Mouse (Mus musculus): ENCODE data around the gene Dop1b. TPM values are rescaled to one million over a fixed set of nuclear protein-coding genes. Genes with fewer than 3 reads are reported as not detected.

Dop1b gene
- polyA plus RNA-seq, 1 experiment from 2014 or later, result 15.5 TPM

DNA sequence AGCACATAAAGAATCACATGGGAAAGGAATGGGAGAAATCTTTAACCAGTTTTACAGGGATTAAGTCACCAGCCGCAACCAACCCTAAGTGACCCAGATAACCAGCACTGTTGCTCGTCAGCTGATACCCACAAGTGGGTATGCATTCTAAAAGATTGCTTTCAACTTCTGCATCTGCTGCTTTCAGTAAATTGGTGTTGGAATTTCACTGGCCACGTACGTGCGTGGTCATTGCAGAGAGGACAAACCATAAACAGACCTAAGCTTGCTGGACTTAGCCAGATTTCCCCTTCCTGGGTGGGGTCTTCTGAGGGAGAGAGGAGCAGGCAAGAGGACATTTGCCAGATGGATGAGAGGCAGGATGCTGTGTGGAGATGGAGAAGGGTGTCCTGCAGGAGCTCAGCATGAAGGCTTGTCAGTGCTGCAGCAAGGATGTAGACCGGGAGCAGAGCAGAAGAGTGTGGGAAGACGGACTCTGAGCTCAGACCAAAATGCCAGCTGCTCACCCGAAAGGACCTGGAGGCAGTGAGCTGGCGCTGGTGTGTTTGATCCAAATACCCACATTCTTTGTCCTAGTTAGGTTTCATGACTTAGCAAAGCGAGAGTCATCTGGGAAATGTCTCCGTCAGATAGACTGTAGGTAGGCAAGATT, 86.3 kb downstream of the Dop1b start:
- no peaks in the 10 kb centered on the region for H3K27me3 ChIP-seq (ENCODE audit: control insufficient read depth, insufficient read depth, low read length)
- H3K9me3 ChIP-seq (ENCODE audit: control insufficient read depth, low read length), result no peaks in the 10 kb centered on the region
- H3K4me3 ChIP-seq (ENCODE audit: low read depth, low read length), result no peak overlapping the region
- 87% methylated on average over 11 of the region's 11 CpGs for WGBS
- no peaks in the 10 kb centered on the region for H3K36me3 ChIP-seq (ENCODE audit: control insufficient read depth, insufficient read depth, low read length)
- no peak overlapping the region for H3K27ac ChIP-seq (ENCODE audit: low read depth, low read length)
- no peak overlapping the region for H3K4me2 ChIP-seq (ENCODE audit: low read depth, low read length, severe bottlenecking)
- no peak for ATAC-seq (replicated peaks; ENCODE audit: low FRiP score)
- DNase-seq (ENCODE audit: low spot score), result no peak
- no peaks in the 10 kb centered on the region for H3K4me1 ChIP-seq (replicated peaks; ENCODE audit: control insufficient read depth, insufficient read depth, low read length)
- H3K9ac ChIP-seq (ENCODE audit: low read length), result no peak overlapping the region

DNA sequence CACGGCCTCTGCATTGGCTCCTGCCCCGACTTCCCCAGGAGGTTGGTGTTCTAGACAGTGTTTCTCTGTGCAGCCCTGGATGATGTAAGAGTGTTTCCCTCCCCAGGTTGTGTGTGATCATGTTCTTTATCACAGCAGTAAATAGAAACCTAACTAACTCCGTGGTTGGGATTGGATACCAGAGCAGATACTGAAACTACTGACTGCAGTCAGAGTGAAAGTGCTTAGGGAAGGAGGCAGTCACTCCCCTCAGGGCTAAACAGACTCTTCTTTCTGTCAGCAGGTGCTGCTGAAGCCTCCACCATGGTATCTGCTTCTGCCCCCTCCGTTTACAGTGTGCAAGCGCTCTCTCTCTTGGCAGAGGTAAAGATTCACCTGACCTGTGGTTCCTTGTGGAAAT, 86.9 kb downstream of the Dop1b start:
- no peak overlapping the region for H3K9ac ChIP-seq (ENCODE audit: low read length)
- H3K9me3 ChIP-seq (ENCODE audit: control insufficient read depth, low read length), result no peaks in the 10 kb centered on the region
- H3K4me3 ChIP-seq (ENCODE audit: low read depth, low read length), result no peak overlapping the region
- 67% methylated on average over 5 of the region's 5 CpGs for WGBS
- H3K27ac ChIP-seq (ENCODE audit: low read depth, low read length), result no peak overlapping the region
- no peak for DNase-seq (ENCODE audit: low spot score)
- H3K27me3 ChIP-seq (ENCODE audit: control insufficient read depth, insufficient read depth, low read length), result no peaks in the 10 kb centered on the region
- ATAC-seq (replicated peaks; ENCODE audit: low FRiP score), result no peak
- no peaks in the 10 kb centered on the region for H3K4me1 ChIP-seq (replicated peaks; ENCODE audit: control insufficient read depth, insufficient read depth, low read length)
- H3K4me2 ChIP-seq (ENCODE audit: low read depth, low read length, severe bottlenecking), result no peak overlapping the region
- no peaks in the 10 kb centered on the region for H3K36me3 ChIP-seq (ENCODE audit: control insufficient read depth, insufficient read depth, low read length)

DNA sequence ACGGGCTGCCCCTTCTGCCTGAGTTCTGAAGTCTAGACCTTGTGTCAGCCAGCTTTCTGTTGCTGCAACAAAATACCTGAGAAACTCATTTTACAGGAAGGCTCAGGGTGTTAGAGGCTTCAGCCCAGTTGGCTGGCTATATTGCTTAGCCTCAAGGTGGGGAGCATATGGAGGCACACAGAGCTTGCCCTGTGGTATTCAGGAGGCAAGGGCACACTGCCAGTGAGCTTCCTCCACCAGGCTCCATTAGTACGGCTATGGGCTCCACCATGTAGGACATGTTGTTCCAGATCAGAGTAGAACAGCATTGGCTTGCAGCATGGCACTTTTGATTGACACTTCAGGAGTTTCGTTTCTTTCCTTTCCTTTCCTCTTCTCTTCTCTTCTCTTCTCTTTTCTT, 87.4 kb downstream of the Dop1b start:
- Histone ChIP-seq H3K4me1 (replicated peaks; ENCODE audit: control insufficient read depth, insufficient read depth, low read length) (no peaks in the 10 kb centered on the region), H3K27me3 (ENCODE audit: control insufficient read depth, insufficient read depth, low read length) (no peaks in the 10 kb centered on the region), H3K4me2 (ENCODE audit: low read depth, low read length, severe bottlenecking) (no peak overlapping the region), H3K9me3 (ENCODE audit: control insufficient read depth, low read length) (no peaks in the 10 kb centered on the region), H3K36me3 (ENCODE audit: control insufficient read depth, insufficient read depth, low read length) (no peaks in the 10 kb centered on the region), H3K4me3 (ENCODE audit: low read depth, low read length) (no peak overlapping the region), H3K27ac (ENCODE audit: low read depth, low read length) (no peak overlapping the region), H3K9ac (ENCODE audit: low read length) (no peak overlapping the region)
- DNase-seq (ENCODE audit: low spot score) (no peak), ATAC-seq (replicated peaks; ENCODE audit: low FRiP score) (no peak)
- 79% methylated on average over 3 of the region's 3 CpGs for WGBS

DNA sequence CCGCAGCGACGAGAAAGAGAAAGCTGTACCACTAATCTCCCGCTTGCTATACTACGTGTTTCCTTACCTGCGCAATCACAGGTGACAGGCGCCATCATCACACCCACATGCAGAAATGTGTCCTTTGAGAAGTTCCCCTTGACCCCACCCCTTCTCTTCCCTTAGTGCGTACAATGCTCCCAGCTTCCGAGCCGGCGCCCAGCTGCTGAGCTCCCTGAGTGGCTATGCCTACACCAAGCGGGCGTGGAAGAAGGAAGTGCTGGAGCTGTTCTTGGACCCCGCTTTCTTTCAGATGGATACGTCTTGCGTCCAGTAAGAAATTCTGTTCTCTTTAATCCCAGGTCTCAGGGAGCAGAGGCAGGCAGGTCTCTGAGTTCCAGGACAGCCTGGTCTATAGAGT, 88.2 kb downstream of the Dop1b start:
- Histone ChIP-seq H3K9me3 (ENCODE audit: control insufficient read depth, low read length) (no peaks in the 10 kb centered on the region), H3K9ac (ENCODE audit: low read length) (no peak overlapping the region), H3K4me2 (ENCODE audit: low read depth, low read length, severe bottlenecking) (no peak overlapping the region), H3K27me3 (ENCODE audit: control insufficient read depth, insufficient read depth, low read length) (no peaks in the 10 kb centered on the region), H3K27ac (ENCODE audit: low read depth, low read length) (no peak overlapping the region), H3K4me3 (ENCODE audit: low read depth, low read length) (no peak overlapping the region), H3K36me3 (ENCODE audit: control insufficient read depth, insufficient read depth, low read length) (no peaks in the 10 kb centered on the region), H3K4me1 (replicated peaks; ENCODE audit: control insufficient read depth, insufficient read depth, low read length) (no peaks in the 10 kb centered on the region)
- ATAC-seq (replicated peaks; ENCODE audit: low FRiP score) (no peak), DNase-seq (ENCODE audit: low spot score) (no peak)
- WGBS, result 94% methylated on average over 16 of the region's 16 CpGs

DNA sequence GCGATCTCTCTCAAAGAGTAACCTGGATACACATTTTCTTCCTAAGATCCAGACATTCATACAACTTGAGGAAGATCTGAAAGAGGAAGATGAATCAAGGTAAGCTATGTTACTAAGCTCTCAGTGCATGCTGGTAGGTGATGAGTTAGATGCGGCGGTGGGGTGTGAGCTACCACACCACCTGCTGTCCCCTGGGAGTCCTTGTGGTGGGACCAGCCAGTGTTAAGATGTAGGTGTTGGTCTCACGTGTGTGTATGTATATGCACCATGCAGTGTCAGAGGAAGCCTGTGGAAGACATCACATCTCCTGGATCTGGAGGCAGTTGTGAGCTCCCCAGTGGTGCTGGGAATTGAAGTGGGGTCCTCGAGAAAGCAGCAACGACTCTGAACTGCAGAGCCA, 95.5 kb downstream of the Dop1b start:
- 92% methylated on average over 6 of the region's 6 CpGs for WGBS
- H3K4me2 ChIP-seq (ENCODE audit: low read depth, low read length, severe bottlenecking), result no peak overlapping the region
- no peak for ATAC-seq (replicated peaks; ENCODE audit: low FRiP score)
- H3K4me3 ChIP-seq (ENCODE audit: low read depth, low read length), result no peak overlapping the region
- no peaks in the 10 kb centered on the region for H3K27me3 ChIP-seq (ENCODE audit: control insufficient read depth, insufficient read depth, low read length)
- H3K4me1 ChIP-seq (replicated peaks; ENCODE audit: control insufficient read depth, insufficient read depth, low read length), result no peaks in the 10 kb centered on the region
- H3K27ac ChIP-seq (ENCODE audit: low read depth, low read length), result no peak overlapping the region
- H3K9ac ChIP-seq (ENCODE audit: low read length), result no peak overlapping the region
- peaks cover 3% of the 10 kb centered on the region; the same call in 1 of the 2 replicates for H3K9me3 ChIP-seq (ENCODE audit: control insufficient read depth, low read length)
- DNase-seq (ENCODE audit: low spot score), result no peak
- H3K36me3 ChIP-seq (ENCODE audit: control insufficient read depth, insufficient read depth, low read length), result no peaks in the 10 kb centered on the region

DNA sequence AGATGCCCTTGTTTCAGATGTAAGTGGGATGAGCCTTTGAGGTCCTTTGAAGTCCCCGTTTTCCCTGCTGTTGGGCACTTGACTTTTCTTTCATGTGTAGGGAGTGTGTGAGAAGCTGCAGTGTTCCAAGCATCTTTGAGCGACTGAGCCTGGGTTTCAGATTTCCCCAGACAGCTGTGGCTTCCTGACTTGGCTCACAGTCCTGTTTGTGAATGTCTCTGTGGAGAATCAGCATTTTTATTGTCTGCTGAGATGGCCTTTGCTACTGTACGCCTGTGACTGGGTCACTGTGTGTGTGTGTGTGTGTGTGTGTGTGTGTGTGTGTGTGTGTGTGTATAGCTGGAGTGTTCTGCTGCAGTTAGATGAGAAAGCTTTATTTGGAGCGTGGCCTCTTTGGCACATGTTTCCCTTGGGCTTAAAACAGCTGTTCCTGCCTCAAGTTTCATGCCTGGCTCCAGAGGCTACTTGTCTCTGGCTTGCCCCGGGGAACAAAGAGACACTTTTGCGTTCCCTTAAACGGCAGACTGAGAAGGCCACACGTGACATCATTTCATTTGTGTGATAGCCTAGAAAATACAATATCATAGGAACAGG, 96.4 kb downstream of the Dop1b start:
- DNase-seq (ENCODE audit: low spot score) (no peak), ATAC-seq (replicated peaks; ENCODE audit: low FRiP score) (no peak)
- Histone ChIP-seq H3K9me3 (ENCODE audit: control insufficient read depth, low read length) (peaks cover 3% of the 10 kb centered on the region; the same call in 1 of the 2 replicates), H3K27me3 (ENCODE audit: control insufficient read depth, insufficient read depth, low read length) (no peaks in the 10 kb centered on the region), H3K36me3 (ENCODE audit: control insufficient read depth, insufficient read depth, low read length) (no peaks in the 10 kb centered on the region), H3K9ac (ENCODE audit: low read length) (no peak overlapping the region), H3K4me1 (replicated peaks; ENCODE audit: control insufficient read depth, insufficient read depth, low read length) (no peaks in the 10 kb centered on the region), H3K27ac (ENCODE audit: low read depth, low read length) (no peak overlapping the region), H3K4me3 (ENCODE audit: low read depth, low read length) (no peak overlapping the region), H3K4me2 (ENCODE audit: low read depth, low read length, severe bottlenecking) (no peak overlapping the region)
- WGBS, result 64% methylated on average over 8 of the region's 8 CpGs

DNA sequence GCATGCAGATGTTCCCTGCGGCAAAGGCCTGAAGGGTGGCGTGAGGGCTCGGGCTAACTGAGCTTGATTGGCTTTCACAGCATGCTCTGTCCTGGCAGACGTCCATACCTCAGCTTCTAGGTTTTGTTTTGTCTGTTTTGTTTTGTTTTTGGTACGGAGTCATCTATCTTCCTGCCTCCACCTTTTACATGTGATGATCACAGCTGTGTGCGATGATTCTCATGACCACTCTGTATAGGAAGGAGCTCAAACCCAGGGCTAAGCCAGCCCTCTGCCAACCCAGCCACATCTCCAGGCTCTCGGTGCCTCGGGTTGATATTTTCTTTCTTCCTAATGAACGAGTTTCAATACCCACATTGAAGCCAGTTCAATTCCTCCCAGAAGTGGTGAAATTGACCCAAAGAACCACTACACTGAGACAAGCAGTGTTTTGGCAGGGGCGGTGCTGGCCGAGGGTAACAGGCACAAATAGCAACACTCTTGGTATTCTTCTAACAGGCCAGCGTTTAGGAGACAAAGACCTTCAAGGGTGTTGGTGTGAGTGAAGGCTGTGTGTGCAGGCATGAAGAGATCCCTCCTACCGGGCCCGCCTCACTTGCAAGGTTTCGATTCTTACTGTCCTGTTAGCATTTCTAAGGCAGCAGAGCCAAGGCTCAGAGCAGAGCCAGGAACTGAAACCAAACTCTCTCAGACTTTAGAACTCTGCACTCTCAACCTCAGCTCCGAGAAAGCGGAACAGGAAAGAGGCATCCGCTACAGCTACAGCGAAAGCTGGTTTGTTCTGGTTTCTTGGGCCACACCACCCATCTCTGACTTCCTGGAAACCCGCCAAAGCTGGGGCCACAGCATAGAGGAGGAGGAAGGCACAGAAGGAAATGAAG, 104.4 kb downstream of the Dop1b start:
- H3K36me3 ChIP-seq (ENCODE audit: control insufficient read depth, insufficient read depth, low read length), result no peaks in the 10 kb centered on the region
- H3K9ac ChIP-seq (ENCODE audit: low read length), result no peak overlapping the region
- 71% methylated on average over 20 of the region's 20 CpGs for whole genome bisulfite sequencing
- no peaks in the 10 kb centered on the region for H3K4me1 ChIP-seq (replicated peaks; ENCODE audit: control insufficient read depth, insufficient read depth, low read length)
- peaks cover 3% of the 10 kb centered on the region; the same call in 1 of the 2 replicates for H3K9me3 ChIP-seq (ENCODE audit: control insufficient read depth, low read length)
- no peaks in the 10 kb centered on the region for H3K27me3 ChIP-seq (ENCODE audit: control insufficient read depth, insufficient read depth, low read length)
- no peak overlapping the region for H3K4me3 ChIP-seq (ENCODE audit: low read depth, low read length)
- no peak overlapping the region for H3K27ac ChIP-seq (ENCODE audit: low read depth, low read length)
- DNase-seq (ENCODE audit: low spot score) (no peak), ATAC-seq (replicated peaks; ENCODE audit: low FRiP score) (no peak)
- no peak overlapping the region for H3K4me2 ChIP-seq (ENCODE audit: low read depth, low read length, severe bottlenecking)

DNA sequence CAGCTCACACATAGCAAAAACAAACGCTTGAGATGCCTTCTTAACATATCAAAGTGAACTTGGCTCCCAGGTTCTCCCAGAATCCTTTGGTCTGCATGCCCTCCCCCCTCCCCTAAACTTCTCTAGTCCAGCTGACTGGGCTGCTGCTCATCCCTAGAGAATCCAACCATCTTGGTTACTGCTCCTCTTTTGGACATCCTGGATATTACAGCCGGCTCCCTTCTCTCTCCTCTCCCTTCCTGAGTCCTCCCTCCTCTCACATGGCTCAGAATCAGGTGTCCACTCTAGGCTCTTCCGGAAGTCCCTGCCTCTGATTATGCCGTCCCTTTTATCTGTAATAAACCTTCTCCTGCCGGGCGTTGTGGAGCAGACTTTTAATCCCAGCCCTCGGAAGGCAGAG, 105.2 kb downstream of the Dop1b start:
- Histone ChIP-seq H3K4me1 (replicated peaks; ENCODE audit: control insufficient read depth, insufficient read depth, low read length) (no peaks in the 10 kb centered on the region), H3K9ac (ENCODE audit: low read length) (no peak overlapping the region), H3K27me3 (ENCODE audit: control insufficient read depth, insufficient read depth, low read length) (no peaks in the 10 kb centered on the region), H3K4me2 (ENCODE audit: low read depth, low read length, severe bottlenecking) (no peak overlapping the region), H3K36me3 (ENCODE audit: control insufficient read depth, insufficient read depth, low read length) (no peaks in the 10 kb centered on the region), H3K9me3 (ENCODE audit: control insufficient read depth, low read length) (no peaks in the 10 kb centered on the region; the same call in 1 of the 2 replicates), H3K4me3 (ENCODE audit: low read depth, low read length) (no peak overlapping the region), H3K27ac (ENCODE audit: low read depth, low read length) (no peak overlapping the region)
- DNase-seq (ENCODE audit: low spot score) (no peak), ATAC-seq (replicated peaks; ENCODE audit: low FRiP score) (no peak)
- 85% methylated on average over 7 of the region's 7 CpGs for WGBS
